Mouse (Mus musculus) natural killer cell, adult 2 months (primary cell): ENCODE data around the gene Olfr1449.
"Not testable (repeated sequence)": the region's sequence is repeated elsewhere in the genome, so short reads cannot be mapped to it uniquely, and the experiment has no call there.

Experiments used
- DNase-seq, 2 experiments: peaks; one replicate each; pipeline ENCODE4 v3.0.0; 2022; ENCODE audit warnings: low spot score in 2 of 2

Olfr1449 gene

GRCm38 (mm10) chr19:12930540-12930939 is at the start of gene Olfr1449:
Gene Olfr1449, plus strand, starts transcription at chr19:12930840.
- DNase-seq, result no peak

- DNase-seq, result no peak
Measured at GRCm38 (mm10) chr19:12883555-12883954, 47.1 kb upstream of the Olfr1449 start, which contains the start of gene Olfr1445. Gene Olfr1445, plus strand, starts transcription at chr19:12883855.

- DNase-seq, result no peak
Measured at GRCm38 (mm10) chr19:12893424-12893823, 37.2 kb upstream of the Olfr1449 start, which contains the start of gene Olfr1446. Gene Olfr1446, minus strand, starts transcription at chr19:12893524.

- no peak for DNase-seq
Measured at GRCm38 (mm10) chr19:12903643-12904042, 27.0 kb upstream of the Olfr1449 start, which contains the start of gene Olfr1447. Gene Olfr1447, minus strand, starts transcription at chr19:12903743.

- DNase-seq, result no peak
Measured at GRCm38 (mm10) chr19:12924319-12924718, 6.3 kb upstream of the Olfr1449 start, which contains the start of gene Olfr1448. Gene Olfr1448, minus strand, starts transcription at chr19:12924419.

GRCm38 (mm10) chr19:12949958-12950357 is 19.3 kb downstream of the Olfr1449 start, which contains the start of gene Olfr1450:
Gene Olfr1450, plus strand, starts transcription at chr19:12950258.
- DNase-seq, result no peak

- DNase-seq, result not testable (repeated sequence)
Measured at GRCm38 (mm10) chr19:12970082-12970481, 39.4 kb downstream of the Olfr1449 start.
